Mouse (Mus musculus): Measurements from ENCODE around the gene Zmat3.

Gene Zmat3

DNA sequence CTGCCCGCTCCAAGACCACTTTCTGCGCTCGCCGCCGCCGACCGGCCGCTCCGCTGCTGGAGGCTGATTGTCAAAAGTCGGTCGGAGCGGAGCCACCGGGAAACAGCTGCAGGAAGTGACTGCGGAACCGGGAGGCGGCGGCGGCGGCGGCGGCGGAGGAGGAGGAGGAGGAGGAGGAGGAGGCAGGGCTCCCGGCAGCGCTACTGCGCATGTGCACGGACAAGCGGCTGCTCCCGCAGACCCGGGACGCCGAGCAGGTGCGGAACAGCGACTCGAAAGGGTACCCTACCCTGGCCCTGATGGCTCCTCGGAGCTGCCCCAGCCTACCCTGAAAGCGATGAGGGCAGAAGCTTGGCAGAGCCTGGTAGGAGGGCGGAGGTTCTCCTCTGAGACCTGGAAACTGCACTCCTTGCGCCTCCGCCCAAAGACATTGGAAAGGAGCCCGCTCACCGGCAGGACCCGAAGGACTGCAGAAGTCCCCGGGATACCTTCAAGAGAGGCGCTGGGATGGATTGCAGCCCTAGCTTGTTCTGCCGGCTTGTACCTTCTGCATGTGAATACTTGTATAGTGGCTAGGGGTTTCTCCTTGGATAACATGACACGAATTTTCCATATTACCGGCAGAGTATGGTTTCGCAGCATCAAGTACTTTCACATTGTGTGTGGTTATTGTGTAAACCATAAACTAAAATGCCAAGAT lies at the start of gene Zmat3:
Gene Zmat3 (minus strand): TSS at position 469 of the 700 bp plus-strand sequence.
- DNase-seq (ENCODE audit: low spot score in 2 of 2): peak; percentile 36 to 82

GRCm38 (mm10) chr3:32414381-32414780 lies 48.6 kb upstream of the Zmat3 start:
- no peak for DNase-seq (ENCODE audit: low spot score in 2 of 2)

DNA sequence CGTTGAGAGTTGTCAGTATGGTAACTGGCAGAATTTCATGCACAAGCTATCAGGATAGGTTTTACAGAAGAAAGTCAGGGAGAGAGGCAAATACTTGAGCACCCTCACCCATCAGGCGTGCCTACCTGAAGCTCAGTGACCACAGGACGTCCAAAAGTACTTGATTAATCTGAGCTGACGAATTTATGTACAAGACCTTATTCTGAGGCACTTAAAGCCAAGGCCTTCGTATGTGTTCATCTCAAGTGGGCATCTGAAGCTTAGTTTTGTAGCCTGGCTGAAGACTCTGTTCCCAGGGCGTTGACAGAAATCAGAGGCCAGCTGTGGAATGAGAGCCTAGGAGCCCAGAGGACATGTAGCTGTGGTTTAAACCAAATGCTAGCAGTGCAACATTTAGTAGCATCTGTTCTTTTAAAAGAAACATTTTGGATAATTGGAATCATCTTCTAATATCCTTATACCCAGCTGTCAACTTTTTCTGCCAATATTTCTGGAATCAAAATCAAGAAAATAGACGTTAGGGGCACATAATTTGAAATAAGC lies 46.8 kb upstream of the Zmat3 start:
- no peak for DNase-seq (ENCODE audit: low spot score in 2 of 2)

- no peak for DNase-seq (ENCODE audit: low spot score in 2 of 2)
Measured at GRCm38 (mm10) chr3:32408811-32409273, 43.0 kb upstream of the Zmat3 start.

- DNase-seq (ENCODE audit: low spot score in 2 of 2): no peak
Measured at GRCm38 (mm10) chr3:32406804-32407203, 41.0 kb upstream of the Zmat3 start.

DNA sequence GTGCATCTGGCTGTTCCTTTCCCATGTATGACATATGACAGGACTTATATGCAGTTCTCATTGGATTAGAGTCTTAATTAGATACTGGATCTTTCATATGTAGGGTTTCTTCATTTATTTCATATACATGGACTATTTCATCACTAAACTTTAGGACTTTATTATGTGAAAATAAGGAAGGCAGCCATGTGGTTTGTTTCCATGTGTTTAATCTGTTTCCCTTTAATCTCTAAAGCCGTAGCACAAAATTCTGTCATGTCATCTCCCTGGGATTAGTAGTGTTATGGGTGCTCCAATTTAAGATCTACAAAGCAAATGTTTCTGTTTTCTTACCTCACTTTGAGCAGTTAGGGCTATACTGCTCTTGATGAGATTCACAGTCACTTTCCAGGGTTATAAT lies 39.9 kb upstream of the Zmat3 start:
- DNase-seq (ENCODE audit: low spot score in 2 of 2): no peak

- DNase-seq (ENCODE audit: low spot score in 2 of 2): no peak
Measured at GRCm38 (mm10) chr3:32402990-32403885, 37.4 kb upstream of the Zmat3 start.

DNA sequence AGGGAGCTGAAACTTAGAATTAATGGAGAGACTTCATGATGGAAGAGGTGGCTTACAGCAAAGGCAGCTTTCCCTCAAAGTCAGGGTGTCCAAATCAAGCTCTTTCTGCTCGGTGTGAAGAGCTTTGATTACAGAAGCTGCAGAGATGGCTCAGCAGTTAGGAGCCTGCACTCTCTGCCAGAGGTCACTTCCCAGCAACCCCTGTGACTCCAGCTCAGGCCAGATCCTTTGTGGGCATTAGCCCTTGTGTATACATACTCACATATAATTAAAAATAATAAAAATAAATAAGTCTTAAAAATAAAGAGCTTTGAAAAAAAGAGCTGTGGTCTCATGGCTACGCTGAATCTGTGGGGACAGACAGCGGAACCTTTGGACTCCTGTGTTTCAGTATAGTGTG lies 35.8 kb upstream of the Zmat3 start:
- no peak for DNase-seq (ENCODE audit: low spot score in 2 of 2)

DNA sequence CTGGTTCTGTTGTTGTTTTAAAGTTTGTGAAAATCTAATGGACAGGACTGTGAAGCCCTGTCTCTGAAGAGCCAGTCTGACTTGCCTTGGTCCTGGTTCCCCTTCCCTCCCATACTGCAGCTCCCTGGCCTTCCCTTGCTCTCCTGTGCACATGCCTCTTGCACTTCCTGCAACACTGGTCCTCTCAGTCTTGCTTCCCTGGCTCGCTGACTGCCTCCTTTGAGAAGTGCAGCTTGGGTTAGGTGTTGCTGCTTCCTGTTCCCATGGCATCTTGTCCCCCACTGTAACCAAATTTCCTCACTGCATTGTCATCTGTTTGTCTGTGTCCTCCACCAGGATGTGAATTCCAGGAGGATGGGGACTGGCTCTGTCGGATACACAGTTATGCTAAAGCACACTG lies 34.1 kb upstream of the Zmat3 start:
- no peak for DNase-seq (ENCODE audit: low spot score in 2 of 2)

- DNase-seq (ENCODE audit: low spot score in 2 of 2): no peak
Measured at GRCm38 (mm10) chr3:32399381-32399780, 33.6 kb upstream of the Zmat3 start.

- no peak for DNase-seq (ENCODE audit: low spot score in 2 of 2)
Measured at GRCm38 (mm10) chr3:32398623-32399022, 32.8 kb upstream of the Zmat3 start.

DNA sequence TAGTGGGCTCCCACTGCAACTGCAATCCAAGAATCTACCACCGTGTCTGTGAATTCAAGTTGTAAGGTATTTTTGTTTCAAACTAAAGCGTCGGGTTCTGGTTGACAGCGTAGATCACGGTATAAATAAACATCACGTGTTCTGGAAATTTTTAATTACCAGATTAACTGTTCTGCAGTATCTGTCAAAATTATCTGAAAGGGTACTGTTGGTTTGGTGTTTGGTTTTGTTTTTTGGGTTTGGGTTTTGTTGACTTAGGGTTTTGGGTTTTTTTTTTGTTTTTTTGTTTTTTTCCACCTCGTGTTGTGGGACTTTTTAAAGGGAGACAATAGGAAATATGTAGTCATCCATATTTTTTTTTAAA lies 32.3 kb upstream of the Zmat3 start:
- DNase-seq (ENCODE audit: low spot score in 2 of 2): no peak

GRCm38 (mm10) chr3:32397461-32398174 lies 31.8 kb upstream of the Zmat3 start, which contains the start of gene Pik3ca:
Gene Pik3ca (plus strand): TSS chr3:32397671.
- DNase-seq (ENCODE audit: low spot score in 2 of 2): peak in 1 of 2 experiments; percentile 51

DNA sequence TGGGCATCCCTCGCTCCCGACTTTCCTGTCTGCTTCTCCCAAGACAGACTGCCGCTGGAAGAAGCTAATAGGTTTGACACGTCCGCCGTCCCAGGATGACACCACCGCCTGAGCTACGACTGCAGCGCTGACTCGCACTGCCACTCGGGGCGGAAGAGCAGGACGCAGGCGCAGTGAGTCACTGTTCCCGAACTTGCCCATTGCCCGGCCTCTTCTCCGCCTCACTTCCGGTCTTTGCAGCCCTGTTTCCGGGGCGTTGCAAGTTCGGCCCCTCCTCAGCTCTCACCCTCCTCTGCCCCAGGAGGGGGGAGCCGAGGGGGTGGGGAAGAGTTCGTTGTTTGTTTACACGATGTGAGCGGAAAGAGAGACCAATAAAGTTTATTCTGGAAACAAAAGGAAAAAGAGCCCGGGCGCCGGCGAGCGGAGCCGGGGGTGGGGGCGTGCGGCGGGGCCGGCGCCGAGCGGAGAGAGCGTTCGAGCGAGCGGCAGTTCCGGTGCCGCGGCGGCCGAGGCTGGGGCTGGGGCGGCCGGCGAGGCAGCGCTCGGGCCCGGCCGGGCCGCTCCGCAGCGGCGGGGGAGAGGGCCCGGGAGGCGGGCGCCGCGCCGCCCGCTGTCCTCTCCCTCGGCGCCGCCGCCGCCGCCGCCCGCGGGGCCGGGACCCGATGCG lies 31.1 kb upstream of the Zmat3 start:
- DNase-seq (ENCODE audit: low spot score in 2 of 2): peak; percentile 95 to 97

DNA sequence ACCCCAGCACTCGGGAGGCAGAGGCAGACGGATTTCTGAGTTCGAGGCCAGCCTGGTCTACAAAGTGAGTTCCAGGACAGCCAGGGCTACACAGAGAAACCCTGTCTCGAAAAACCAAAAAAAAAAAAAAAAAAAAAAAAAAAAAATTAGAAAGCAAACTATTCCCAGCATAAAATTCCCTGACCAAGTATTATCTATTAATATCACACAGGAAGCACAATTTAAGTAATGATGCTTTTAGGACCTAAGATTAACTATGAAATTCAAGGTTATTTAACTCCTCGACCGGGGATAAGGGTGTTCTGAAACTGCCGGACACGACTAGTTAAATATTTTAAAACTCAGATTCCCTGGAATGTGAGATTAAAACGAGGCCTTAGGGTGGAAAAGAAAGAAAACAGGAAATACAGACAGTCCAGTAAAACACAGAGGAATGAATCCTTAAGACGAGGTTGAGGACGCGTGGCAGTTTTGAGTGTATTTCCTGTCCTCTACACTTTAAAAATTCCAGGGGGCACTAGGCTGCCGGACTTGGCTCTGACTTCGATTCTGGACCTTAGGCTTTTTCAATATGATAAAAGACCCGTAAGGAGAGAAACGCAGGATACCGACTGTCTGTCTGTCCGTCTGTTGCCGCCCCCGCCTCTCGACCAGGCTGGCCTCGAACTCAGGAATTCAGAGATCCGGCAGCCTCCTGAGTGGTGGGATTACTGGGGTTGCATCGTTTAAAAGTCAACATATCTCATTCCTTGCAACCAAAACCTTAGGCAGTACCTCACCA lies 30.1 kb upstream of the Zmat3 start:
- peak in 1 of 2 experiments; percentile 34 for DNase-seq (ENCODE audit: low spot score in 2 of 2)

GRCm38 (mm10) chr3:32393986-32394385 lies 28.2 kb upstream of the Zmat3 start:
- no peak for DNase-seq (ENCODE audit: low spot score in 2 of 2)

- DNase-seq (ENCODE audit: low spot score in 2 of 2): no peak
Measured at GRCm38 (mm10) chr3:32392841-32393240, 27.0 kb upstream of the Zmat3 start.

- no peak for DNase-seq (ENCODE audit: low spot score in 2 of 2)
Measured at GRCm38 (mm10) chr3:32381556-32381955, 15.7 kb upstream of the Zmat3 start.

DNA sequence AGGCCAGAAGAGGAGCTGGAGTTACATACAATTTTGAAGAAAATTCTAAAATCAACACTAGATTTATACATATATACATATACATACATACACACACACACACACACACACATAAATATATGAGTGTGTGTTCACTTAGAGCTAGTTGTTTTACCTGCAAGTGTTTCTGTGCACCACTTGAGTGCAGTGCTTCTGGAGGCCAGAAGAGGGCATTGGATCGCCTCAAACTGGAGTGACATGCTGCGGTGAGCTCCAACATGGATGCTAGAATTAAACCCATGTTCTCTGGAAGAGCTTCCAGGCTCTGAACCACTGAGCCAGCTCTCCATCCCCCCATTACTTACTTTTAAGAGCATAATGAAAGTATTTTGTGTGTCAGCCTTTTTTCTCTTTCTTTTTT lies 14.1 kb upstream of the Zmat3 start:
- no peak for DNase-seq (ENCODE audit: low spot score in 2 of 2)

- no peak for DNase-seq (ENCODE audit: low spot score in 2 of 2)
Measured at GRCm38 (mm10) chr3:32373236-32373635, 7.4 kb upstream of the Zmat3 start.

- DNase-seq (ENCODE audit: low spot score in 2 of 2): no peak
Measured at GRCm38 (mm10) chr3:32372470-32372869, 6.7 kb upstream of the Zmat3 start.

All from left cerebral cortex, adult 9 months (tissue).